Mouse (Mus musculus) spleen, adult 2 months (tissue): ENCODE results near the gene Bcdin3d.

Source experiments
- CTCF ChIP-seq: fragments of 200-500 bp; IDR thresholded peaks from 2 replicates; pipeline ENCODE4 v1.5.1; 2011; ENCODE audit warnings: mild to moderate bottlenecking, inconsistent platforms; ENCODE audit not compliant: insufficient read depth, insufficient read length, insufficient replicate concordance; ENCODE audit errors: extremely low read depth
- POLR2A ChIP-seq: fragments of 200-500 bp; IDR thresholded peaks from 2 replicates; pipeline ENCODE4 v1.6.1; 2011; ENCODE audit warnings: low read depth, low read length, inconsistent platforms

DNA sequence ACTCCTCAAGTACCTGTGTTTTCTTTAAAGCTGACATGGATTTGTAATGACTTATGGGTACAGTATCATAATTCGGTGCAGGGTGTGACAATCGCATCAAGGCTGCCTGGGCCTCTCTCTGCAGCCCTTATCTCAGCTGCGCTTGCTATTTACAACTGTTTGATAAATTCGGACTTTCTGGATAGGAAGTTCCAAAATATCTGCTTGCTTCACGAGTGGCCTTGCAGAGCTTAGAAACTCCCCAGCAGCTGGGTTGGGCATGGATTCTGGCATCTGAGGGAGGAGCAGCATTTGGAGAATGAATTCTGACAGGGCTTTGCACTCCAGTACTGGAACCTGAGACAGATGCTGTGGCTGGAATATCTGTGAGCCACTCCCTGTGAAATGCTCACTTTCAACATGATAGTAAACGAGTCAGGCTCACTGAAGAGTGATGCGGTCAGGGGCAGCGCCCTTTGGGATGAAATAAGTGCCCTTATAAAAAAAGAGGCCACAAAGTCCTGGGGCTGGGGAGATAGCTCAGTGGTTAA lies 24.7 kb downstream of the Bcdin3d start:
- TF ChIP-seq CTCF (no peak), POLR2A (no peak)
